ENCODE assay signal across 7 mouse cellular contexts in the genomic region with DNA sequence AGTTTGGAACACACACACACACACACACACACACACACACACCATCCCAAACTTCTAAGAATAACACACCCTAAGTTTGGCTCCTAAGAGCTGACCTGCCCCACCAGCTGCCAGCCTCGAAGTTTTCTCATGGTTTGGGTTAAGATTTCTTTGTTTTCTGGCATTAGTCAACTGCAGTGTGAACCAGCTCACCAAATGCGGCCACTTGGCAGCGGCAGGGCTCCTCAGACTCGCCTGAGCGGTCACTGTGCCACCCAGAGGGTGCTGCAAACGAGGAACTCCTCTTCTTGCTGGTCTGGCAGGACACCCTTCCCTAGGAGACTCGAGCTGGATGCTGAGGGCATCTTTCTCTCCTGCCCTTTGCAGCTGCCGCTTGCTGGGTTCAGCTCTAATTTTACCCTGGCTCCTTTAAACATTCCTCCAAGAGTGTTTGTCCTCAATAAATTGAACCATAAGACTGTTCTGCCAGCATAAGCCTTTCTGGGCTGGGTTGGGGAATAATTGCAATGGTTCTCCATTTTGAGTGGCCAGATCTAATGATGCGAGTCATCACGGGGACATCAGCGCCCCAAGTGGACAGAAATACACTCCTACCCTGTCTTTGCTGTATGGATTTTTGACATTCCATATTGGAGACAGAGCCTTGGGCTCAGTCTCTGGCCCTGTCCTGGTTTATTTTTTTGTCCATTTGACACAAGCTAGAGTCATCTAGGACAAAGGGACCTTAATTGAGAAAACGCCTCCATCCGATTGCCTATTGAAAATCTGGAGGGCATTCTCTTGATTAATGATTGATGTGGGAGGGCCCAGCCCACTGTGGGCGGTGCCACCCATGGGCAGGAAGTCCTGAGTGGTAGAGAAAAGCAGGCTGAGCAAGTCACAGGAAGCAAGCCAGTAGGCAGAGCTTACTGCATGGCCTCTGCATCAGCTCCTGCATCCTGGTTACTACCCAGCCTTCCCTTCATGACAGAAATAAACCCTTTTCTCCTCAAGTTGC. TPM values are rescaled to one million over a fixed set of nuclear protein-coding genes. Genes with fewer than 3 reads are reported as not detected.
DNase-seq lines count a peak whose midpoint lies in the region; ATAC-seq lines count a peak whose summit lies in the region.

No protein-coding gene starts in this region.

- no peaks in the 10 kb centered on the region for H3K36me3 ChIP-seq in intestine, embryonic 16.5 days (ENCODE audit: control insufficient read depth, insufficient read depth, low read length)
- no peaks in the 10 kb centered on the region for H3K36me3 ChIP-seq in intestine, embryonic 15.5 days

- 0 out of 2 replicates have a peak, but pooled peaks have one; percentile 37 for ATAC-seq in intestine, embryonic 16.5 days
- ATAC-seq in intestine, embryonic 15.5 days, result no peak
- ATAC-seq in common myeloid progenitor, adult 5-6 weeks (replicated peaks; ENCODE audit: low read depth, poor library complexity, severe bottlenecking), result peak; percentile 30; the same call in 1 of the 2 replicates

- no peak overlapping the region for H3K4me3 ChIP-seq in intestine, embryonic 16.5 days (ENCODE audit: low read length)
- H3K4me3 ChIP-seq in intestine, embryonic 15.5 days (replicated peaks), result no peak overlapping the region

- peaks cover 22% of the 10 kb centered on the region for H3K4me1 ChIP-seq in intestine, embryonic 16.5 days (ENCODE audit: control insufficient read depth, insufficient read depth, low read length)
- H3K4me1 ChIP-seq in intestine, embryonic 15.5 days (replicated peaks), result peaks cover 39% of the 10 kb centered on the region

- intact Hi-C loops in left cerebral cortex, postnatal 14 days (cut with DNase I), result loop anchor here (10.0 kb wide), 1 partner anchor 198 kb away; no protein-coding TSS in a partner anchor

- WGBS in intestine, embryonic 16.5 days, result 80% methylated on average over 14 of the region's 14 CpGs
- 82% methylated on average over 14 of the region's 14 CpGs for WGBS in intestine, embryonic 15.5 days

- H3K27ac ChIP-seq in intestine, embryonic 16.5 days (ENCODE audit: low read length), result no peak overlapping the region
- H3K27ac ChIP-seq in intestine, embryonic 15.5 days, result no peak overlapping the region

- no peaks in the 10 kb centered on the region for H3K27me3 ChIP-seq in intestine, embryonic 16.5 days (replicated peaks; ENCODE audit: control insufficient read depth, insufficient read depth, low read length)
- H3K27me3 ChIP-seq in intestine, embryonic 15.5 days (replicated peaks), result no peaks in the 10 kb centered on the region

- H3K9ac ChIP-seq in intestine, embryonic 16.5 days (ENCODE audit: low read depth, low read length), result no peak overlapping the region
- H3K9ac ChIP-seq in intestine, embryonic 15.5 days, result no peak overlapping the region

- no peak overlapping the region for H3K4me2 ChIP-seq in intestine, embryonic 16.5 days (ENCODE audit: low read depth, low read length)
- no peak overlapping the region for H3K4me2 ChIP-seq in intestine, embryonic 15.5 days (replicated peaks)

- no peaks in the 10 kb centered on the region for H3K9me3 ChIP-seq in intestine, embryonic 16.5 days (ENCODE audit: control insufficient read depth, low read length)
- no peaks in the 10 kb centered on the region for H3K9me3 ChIP-seq in intestine, embryonic 15.5 days

- DNase-seq in CD8-positive naive resting alpha-beta T cell, adult 2 months (ENCODE audit: low read depth in 2 of 2, low spot score in 2 of 2), result peak; percentile 28 to 49
- peak; percentile 65 for DNase-seq in lung, postnatal 25 days (ENCODE audit: low spot score)
- no peak for DNase-seq in gastrocnemius, adult 18-20 months (ENCODE audit: low spot score)
- DNase-seq in left cerebral cortex, postnatal 14 days (ENCODE audit: low spot score in 2 of 2), result no peak

RNA-seq across cellular contexts. Expression of a gene that starts 37.7 kb away (rescaled TPM):
- 14.6 and 18.0 TPM in 2 replicates for polyA plus RNA-seq in intestine, embryonic 16.5 days (2015; fragmentation: Nextera tagmentation; extraction: Ambion mirVana)
- polyA plus RNA-seq in intestine, embryonic 15.5 days (2015; fragmentation: Nextera tagmentation; extraction: Ambion mirVana), result 21.9 and 22.3 TPM in 2 replicates
- 25.5 and 30.0 TPM in 2 replicates for total RNA-seq in common myeloid progenitor, adult 5-6 weeks (2017)
- total RNA-seq in gastrocnemius, adult 18-20 months (2021), result 10 to 100 TPM in 1 of 2 experiments, 1 to 10 TPM in 1; 7.2 to 11.4 TPM
- total RNA-seq in left cerebral cortex, postnatal 14 days (2021), result 10 to 100 TPM; 15.2 to 16.1 TPM

Comparison
In these comparisons a context has a peak if more than half of its experiments do, and no peak if none do; other contexts are left out.
1. DNase-seq: peak in CD8-positive naive resting alpha-beta T cell, adult 2 months (2 of 2) and lung, postnatal 25 days (single experiment); none in gastrocnemius, adult 18-20 months (single experiment) and left cerebral cortex, postnatal 14 days (0 of 2).